Mouse (Mus musculus): ENCODE results near the gene Rpl14. TPM values are rescaled to one million over a fixed set of nuclear protein-coding genes. Genes with fewer than 3 reads are reported as not detected.
"Not testable (repeated sequence)": the region's sequence is repeated elsewhere in the genome, so short reads cannot be mapped to it uniquely, and the experiment has no call there.

The Rpl14 gene
- polyA plus RNA-seq, 1 experiment from 2014 or later, result 578 TPM

- H3K4me2 ChIP-seq (ENCODE audit: low read length); H3K27me3 ChIP-seq (ENCODE audit: control insufficient read depth, insufficient read depth, low read length); ATAC-seq (ENCODE audit: insufficient number of reproducible peaks, insufficient read depth, low FRiP score, low read depth); H3K36me3 ChIP-seq (ENCODE audit: control insufficient read depth, insufficient read depth, low read length); H3K4me3 ChIP-seq (ENCODE audit: control insufficient read depth in 1 of 2, insufficient read depth in 1 of 2, low read depth in 1 of 2, low read length in 2 of 2); H3K9ac ChIP-seq (ENCODE audit: low read length); H3K4me1 ChIP-seq (ENCODE audit: control insufficient read depth in 2 of 2, insufficient read depth in 2 of 2, low read length in 2 of 2); H3K27ac ChIP-seq (replicated peaks in 1 of 2; ENCODE audit: control insufficient read depth in 1 of 2, insufficient read depth in 1 of 2, low read depth in 2 of 2, low read length in 2 of 2); H3K9me3 ChIP-seq (ENCODE audit: control insufficient read depth, low read length): not testable (repeated sequence)
- WGBS, result 92% methylated on average over 8 of the region's 8 CpGs
Measured at GRCm38 (mm10) chr9:120533446-120533950, 37.7 kb upstream of the Rpl14 start.

GRCm38 (mm10) chr9:120539662-120540251 lies 31.5 kb upstream of the Rpl14 start, which contains the start of gene Entpd3:
Gene Entpd3 (plus strand): TSS chr9:120539818.
- Histone ChIP-seq H3K27me3 (ENCODE audit: control insufficient read depth, insufficient read depth, low read length) (peaks cover 27% of the 10 kb centered on the region), H3K9ac (ENCODE audit: low read length) (peak within 1 kb of the TSS; percentile 50)
- ATAC-seq (ENCODE audit: insufficient number of reproducible peaks, insufficient read depth, low FRiP score, low read depth), result no peak

GRCm38 (mm10) chr9:120541411-120541810 lies 29.8 kb upstream of the Rpl14 start:
- no peak overlapping the region for H3K9ac ChIP-seq (ENCODE audit: low read length)
- H3K4me2 ChIP-seq (ENCODE audit: low read length), result no peak overlapping the region
- H3K27me3 ChIP-seq (ENCODE audit: control insufficient read depth, insufficient read depth, low read length), result peaks cover 27% of the 10 kb centered on the region
- no peak overlapping the region for H3K27ac ChIP-seq (replicated peaks in 1 of 2; ENCODE audit: control insufficient read depth in 1 of 2, insufficient read depth in 1 of 2, low read depth in 2 of 2, low read length in 2 of 2)
- no peak overlapping the region for H3K4me3 ChIP-seq (ENCODE audit: control insufficient read depth in 1 of 2, insufficient read depth in 1 of 2, low read depth in 1 of 2, low read length in 2 of 2)
- H3K4me1 ChIP-seq (ENCODE audit: control insufficient read depth in 2 of 2, insufficient read depth in 2 of 2, low read length in 2 of 2), result 0 out of 4 replicates have a peak, but pooled peaks cover 0 to 2% of the 10 kb centered on the region in 2 experiments
- H3K9me3 ChIP-seq (ENCODE audit: control insufficient read depth, low read length), result no peaks in the 10 kb centered on the region
- no peaks in the 10 kb centered on the region for H3K36me3 ChIP-seq (ENCODE audit: control insufficient read depth, insufficient read depth, low read length)
- ATAC-seq (ENCODE audit: insufficient number of reproducible peaks, insufficient read depth, low FRiP score, low read depth), result no peak
- WGBS, result 33% methylated on average over 1 of the region's 2 CpGs

More at GRCm38 (mm10) chr9:120539662-120540251, 31.5 kb upstream of the Rpl14 start, which contains the start of gene Entpd3:
- H3K4me1 ChIP-seq (ENCODE audit: control insufficient read depth in 2 of 2, insufficient read depth in 2 of 2, low read length in 2 of 2), result 0 out of 4 replicates have a peak, but pooled peaks cover 0 to 2% of the 10 kb centered on the region in 2 experiments
- H3K4me2 ChIP-seq (ENCODE audit: low read length), result peak within 1 kb of the TSS; percentile 87
- WGBS, result 2% methylated on average over 31 of the region's 31 CpGs
- H3K36me3 ChIP-seq (ENCODE audit: control insufficient read depth, insufficient read depth, low read length), result no peaks in the 10 kb centered on the region
- H3K27ac ChIP-seq (replicated peaks in 1 of 2; ENCODE audit: control insufficient read depth in 1 of 2, insufficient read depth in 1 of 2, low read depth in 2 of 2, low read length in 2 of 2), result no peak within 1 kb of the TSS
- no peaks in the 10 kb centered on the region for H3K9me3 ChIP-seq (ENCODE audit: control insufficient read depth, low read length)
- peak within 1 kb of the TSS; percentile 42 to 44 for H3K4me3 ChIP-seq (ENCODE audit: control insufficient read depth in 1 of 2, insufficient read depth in 1 of 2, low read depth in 1 of 2, low read length in 2 of 2)

GRCm38 (mm10) chr9:120542241-120542640 lies 29.0 kb upstream of the Rpl14 start:
- no peak overlapping the region for H3K27ac ChIP-seq (replicated peaks in 1 of 2; ENCODE audit: control insufficient read depth in 1 of 2, insufficient read depth in 1 of 2, low read depth in 2 of 2, low read length in 2 of 2)
- no peaks in the 10 kb centered on the region for H3K9me3 ChIP-seq (ENCODE audit: control insufficient read depth, low read length)
- H3K9ac ChIP-seq (ENCODE audit: low read length), result no peak overlapping the region
- no peaks in the 10 kb centered on the region for H3K36me3 ChIP-seq (ENCODE audit: control insufficient read depth, insufficient read depth, low read length)
- ATAC-seq (ENCODE audit: insufficient number of reproducible peaks, insufficient read depth, low FRiP score, low read depth), result no peak
- WGBS, result 30% methylated on average over 6 of the region's 6 CpGs
- H3K4me1 ChIP-seq (ENCODE audit: control insufficient read depth in 2 of 2, insufficient read depth in 2 of 2, low read length in 2 of 2), result 0 out of 4 replicates have a peak, but pooled peaks cover 0 to 2% of the 10 kb centered on the region in 2 experiments
- no peak overlapping the region for H3K4me2 ChIP-seq (ENCODE audit: low read length)
- peaks cover 27% of the 10 kb centered on the region for H3K27me3 ChIP-seq (ENCODE audit: control insufficient read depth, insufficient read depth, low read length)
- no peak overlapping the region for H3K4me3 ChIP-seq (ENCODE audit: control insufficient read depth in 1 of 2, insufficient read depth in 1 of 2, low read depth in 1 of 2, low read length in 2 of 2)

GRCm38 (mm10) chr9:120545994-120546393 lies 25.2 kb upstream of the Rpl14 start:
- H3K9me3 ChIP-seq (ENCODE audit: control insufficient read depth, low read length), result no peaks in the 10 kb centered on the region
- no peak for ATAC-seq (ENCODE audit: insufficient number of reproducible peaks, insufficient read depth, low FRiP score, low read depth)
- H3K27ac ChIP-seq (replicated peaks in 1 of 2; ENCODE audit: control insufficient read depth in 1 of 2, insufficient read depth in 1 of 2, low read depth in 2 of 2, low read length in 2 of 2), result no peak overlapping the region
- 73% methylated on average over 2 of the region's 2 CpGs for WGBS
- H3K9ac ChIP-seq (ENCODE audit: low read length), result no peak overlapping the region
- H3K4me2 ChIP-seq (ENCODE audit: low read length), result no peak overlapping the region
- no peak overlapping the region for H3K4me3 ChIP-seq (ENCODE audit: control insufficient read depth in 1 of 2, insufficient read depth in 1 of 2, low read depth in 1 of 2, low read length in 2 of 2)
- H3K4me1 ChIP-seq (ENCODE audit: control insufficient read depth in 2 of 2, insufficient read depth in 2 of 2, low read length in 2 of 2), result no peaks in the 10 kb centered on the region
- H3K36me3 ChIP-seq (ENCODE audit: control insufficient read depth, insufficient read depth, low read length), result no peaks in the 10 kb centered on the region
- peaks cover 5% of the 10 kb centered on the region; the same call in 1 of the 2 replicates for H3K27me3 ChIP-seq (ENCODE audit: control insufficient read depth, insufficient read depth, low read length)

GRCm38 (mm10) chr9:120546482-120546881 lies 24.8 kb upstream of the Rpl14 start:
- no peak overlapping the region for H3K9ac ChIP-seq (ENCODE audit: low read length)
- no peaks in the 10 kb centered on the region for H3K36me3 ChIP-seq (ENCODE audit: control insufficient read depth, insufficient read depth, low read length)
- no peak overlapping the region for H3K4me3 ChIP-seq (ENCODE audit: control insufficient read depth in 1 of 2, insufficient read depth in 1 of 2, low read depth in 1 of 2, low read length in 2 of 2)
- WGBS, result 94% methylated on average over 9 of the region's 9 CpGs
- peaks cover 5% of the 10 kb centered on the region; the same call in 1 of the 2 replicates for H3K27me3 ChIP-seq (ENCODE audit: control insufficient read depth, insufficient read depth, low read length)
- H3K27ac ChIP-seq (replicated peaks in 1 of 2; ENCODE audit: control insufficient read depth in 1 of 2, insufficient read depth in 1 of 2, low read depth in 2 of 2, low read length in 2 of 2), result no peak overlapping the region
- no peaks in the 10 kb centered on the region for H3K9me3 ChIP-seq (ENCODE audit: control insufficient read depth, low read length)
- no peak overlapping the region for H3K4me2 ChIP-seq (ENCODE audit: low read length)
- no peaks in the 10 kb centered on the region for H3K4me1 ChIP-seq (ENCODE audit: control insufficient read depth in 2 of 2, insufficient read depth in 2 of 2, low read length in 2 of 2)
- ATAC-seq (ENCODE audit: insufficient number of reproducible peaks, insufficient read depth, low FRiP score, low read depth), result no peak

GRCm38 (mm10) chr9:120547026-120547668 lies 24.1 kb upstream of the Rpl14 start:
- ATAC-seq (ENCODE audit: insufficient number of reproducible peaks, insufficient read depth, low FRiP score, low read depth), result no peak
- Histone ChIP-seq H3K4me2 (ENCODE audit: low read length) (peak overlapping the region; percentile 5; the same call in 1 of the 2 replicates), H3K9ac (ENCODE audit: low read length) (no peak overlapping the region), H3K27me3 (ENCODE audit: control insufficient read depth, insufficient read depth, low read length) (peaks cover 1% of the 10 kb centered on the region; the same call in 1 of the 2 replicates), H3K4me1 (ENCODE audit: control insufficient read depth in 2 of 2, insufficient read depth in 2 of 2, low read length in 2 of 2) (no peaks in the 10 kb centered on the region), H3K27ac (replicated peaks in 1 of 2; ENCODE audit: control insufficient read depth in 1 of 2, insufficient read depth in 1 of 2, low read depth in 2 of 2, low read length in 2 of 2) (no peak overlapping the region), H3K36me3 (ENCODE audit: control insufficient read depth, insufficient read depth, low read length) (no peaks in the 10 kb centered on the region), H3K9me3 (ENCODE audit: control insufficient read depth, low read length) (no peaks in the 10 kb centered on the region), H3K4me3 (ENCODE audit: control insufficient read depth in 1 of 2, insufficient read depth in 1 of 2, low read depth in 1 of 2, low read length in 2 of 2) (no peak overlapping the region)
- WGBS, result 39% methylated on average over 16 of the region's 16 CpGs

All from heart, embryonic 14.5 days (tissue).